Mouse (Mus musculus) CH12.LX (cell line): Measurements from ENCODE around the gene Cdh10. TPM values are rescaled to one million over a fixed set of nuclear protein-coding genes. Genes with fewer than 3 reads are reported as not detected.

Source experiments
- DNase-seq: peaks from one replicate; pipeline ENCODE4 v3.0.0-alpha.2; 2013; ENCODE audit errors: extremely low read depth
- H3K27ac ChIP-seq: 2 replicates; pipeline ENCODE4 v1.5.1; 2012; ENCODE audit warnings: low read depth, mild to moderate bottlenecking, control low read depth, moderate library complexity; ENCODE audit not compliant: insufficient read depth
- H3K27me3 ChIP-seq: replicated peaks from 2 replicates; pipeline ENCODE3; 2012; ENCODE audit warnings: inconsistent platforms
- H3K36me3 ChIP-seq, 2 experiments: replicated peaks in 1 of 2; 2 replicates each; pipeline versions ENCODE3 to v1.6.1; 2012; ENCODE audit warnings: inconsistent platforms in 1 of 2, low read length in 1 of 2, mild to moderate bottlenecking in 1 of 2, mixed read lengths in 1 of 2, moderate library complexity in 1 of 2; ENCODE audit not compliant: control insufficient read depth in 1 of 2, insufficient read depth in 1 of 2
- H3K4me1 ChIP-seq, 2 experiments: 2 replicates each; pipeline ENCODE4 v1.6.1; 2012; ENCODE audit warnings: inconsistent platforms in 1 of 2, moderate library complexity in 1 of 2; ENCODE audit not compliant: insufficient read depth in 2 of 2, control insufficient read depth in 1 of 2
- H3K4me2 ChIP-seq: 2 replicates; pipeline ENCODE4 v1.6.1; 2012; ENCODE audit warnings: low read depth, mild to moderate bottlenecking, control low read depth; ENCODE audit not compliant: poor library complexity, insufficient read depth, severe bottlenecking
- H3K4me3 ChIP-seq, 3 experiments: fragments of 150-350 bp in 1 of 3; sonication (generic) in 1 of 3; replicated peaks in 1 of 3; 2 replicates each; pipeline versions ENCODE3 to v1.5.1; 2011 to 2012; ENCODE audit warnings: low read depth in 2 of 3, low read length in 2 of 3, mild to moderate bottlenecking in 2 of 3, moderate library complexity in 2 of 3, control low read depth in 1 of 3, improper control_type of control experiment in 1 of 3, inconsistent platforms in 1 of 3, mixed read lengths in 1 of 3; ENCODE audit not compliant: poor library complexity in 1 of 3
- H3K79me2 ChIP-seq: replicated peaks from 2 replicates; pipeline ENCODE4 v1.6.1; 2012; ENCODE audit warnings: mild to moderate bottlenecking, moderate library complexity; ENCODE audit not compliant: control insufficient read depth, poor library complexity, insufficient read depth, severe bottlenecking; ENCODE audit errors: extremely low read depth
- H3K9ac ChIP-seq: 2 replicates; pipeline ENCODE4 v1.6.1; 2012; ENCODE audit warnings: low read depth, mild to moderate bottlenecking, control low read depth, moderate library complexity; ENCODE audit not compliant: insufficient read depth
- H3K9me3 ChIP-seq: replicated peaks from 2 replicates; pipeline ENCODE3; 2012; ENCODE audit warnings: low read length, inconsistent platforms, mixed read lengths
- CTCF ChIP-seq, 2 experiments: IDR thresholded peaks in 1 of 2; conservative IDR thresholded peaks in 1 of 2; 2 replicates each; pipeline ENCODE4 v1.5.1; 2011 to 2012; ENCODE audit warnings: low read depth in 2 of 2, low read length in 2 of 2, improper control_type of control experiment in 1 of 2, inconsistent platforms in 1 of 2, mild to moderate bottlenecking in 1 of 2, moderate library complexity in 1 of 2
- E2F4 ChIP-seq: IDR thresholded peaks from 2 replicates; pipeline ENCODE4 v1.6.1; 2011; ENCODE audit warnings: low read depth, low read length, improper control_type of control experiment; ENCODE audit not compliant: insufficient replicate concordance
- HCFC1 ChIP-seq: IDR thresholded peaks from 2 replicates; pipeline ENCODE4 v1.6.1; 2012; ENCODE audit warnings: low read depth, mild to moderate bottlenecking, inconsistent platforms, low read length, improper control_type of control experiment
- IRF4 ChIP-seq: IDR thresholded peaks from 2 replicates; pipeline ENCODE4 v1.6.1; 2014; ENCODE audit warnings: low read depth, mild to moderate bottlenecking, inconsistent platforms, low read length, improper control_type of control experiment
- JUN ChIP-seq: IDR thresholded peaks from 2 replicates; pipeline ENCODE4 v1.6.1; 2011; ENCODE audit warnings: low read depth, mild to moderate bottlenecking, low read length, improper control_type of control experiment, moderate library complexity; ENCODE audit not compliant: insufficient read depth
- JUND ChIP-seq: conservative IDR thresholded peaks from 2 replicates; pipeline ENCODE4 v1.6.1; 2011; ENCODE audit warnings: low read depth, low read length, improper control_type of control experiment
- MAFK ChIP-seq: IDR thresholded peaks from 2 replicates; pipeline ENCODE4 v1.6.1; 2011; ENCODE audit warnings: low read length, improper control_type of control experiment; ENCODE audit not compliant: insufficient replicate concordance
- MAX ChIP-seq: IDR thresholded peaks from 2 replicates; pipeline ENCODE4 v1.6.1; 2011; ENCODE audit warnings: low read length, improper control_type of control experiment
- MAZ ChIP-seq: IDR thresholded peaks from 2 replicates; pipeline ENCODE4 v1.6.1; 2012; ENCODE audit warnings: low read depth, mild to moderate bottlenecking, inconsistent platforms, low read length, improper control_type of control experiment, moderate library complexity
- MXI1 ChIP-seq: IDR thresholded peaks from 2 replicates; pipeline ENCODE4 v1.6.1; 2011; ENCODE audit warnings: mild to moderate bottlenecking, low read depth, low read length, improper control_type of control experiment
- NRF1 ChIP-seq: IDR thresholded peaks from 2 replicates; pipeline ENCODE4 v1.6.1; 2014; ENCODE audit warnings: low read depth, mild to moderate bottlenecking, inconsistent platforms, low read length, improper control_type of control experiment, moderate library complexity
- PAX5 ChIP-seq: IDR thresholded peaks from 2 replicates; pipeline ENCODE4 v1.6.1; 2012; ENCODE audit warnings: low read length, inconsistent platforms, mixed read lengths
- POLR2AphosphoS2 ChIP-seq: IDR thresholded peaks from 2 replicates; pipeline ENCODE4 v1.6.1; 2011; ENCODE audit warnings: low read depth, low read length, improper control_type of control experiment
- SIN3A ChIP-seq: IDR thresholded peaks from 2 replicates; pipeline ENCODE4 v1.6.1; 2012; ENCODE audit warnings: low read length, improper control_type of control experiment, inconsistent platforms
- TBP ChIP-seq: conservative IDR thresholded peaks from 2 replicates; pipeline ENCODE4 v1.6.1; 2011; ENCODE audit warnings: low read depth, low read length, improper control_type of control experiment
- USF1 ChIP-seq: IDR thresholded peaks from 2 replicates; pipeline ENCODE4 v1.6.1; 2014; ENCODE audit warnings: low read depth, mild to moderate bottlenecking, inconsistent platforms, low read length, improper control_type of control experiment
- ZC3H11A ChIP-seq: IDR thresholded peaks from 2 replicates; pipeline ENCODE4 v1.6.1; 2012; ENCODE audit warnings: low read depth, mild to moderate bottlenecking, inconsistent platforms, low read length, improper control_type of control experiment
- ZKSCAN1 ChIP-seq: IDR thresholded peaks from 2 replicates; pipeline ENCODE4 v1.6.1; 2012; ENCODE audit warnings: low read depth, inconsistent platforms, low read length, improper control_type of control experiment, borderline replicate concordance
- dilution Hi-C: fragments of 300-500 bp; cut with MboI; formaldehyde crosslinking; loops from 2 replicates; pipeline ENCODE4 v1.14.3; 2020; ENCODE audit warnings: low sequenced_read_pairs; ENCODE audit not compliant: extremely low pct_unique_long_range_greater_than_20kb, extremely low pct_ligation_motif_present
- in situ Hi-C: fragments of 300-500 bp; cut with MboI; formaldehyde crosslinking; loops from 3 replicates; pipeline ENCODE4 v1.14.3; 2019; ENCODE audit warnings: low sequenced_read_pairs, low pct_ligation_motif_present, low pct_unique_long_range_greater_than_20kb, mixed read lengths
- polyA plus RNA-seq: library from polyadenylated mRNA; unstranded; fragments of >175 nt; gene quantifications from 2 replicates; pipeline ENCODE4 v1.2.1, GENCODE M21; 2012; ENCODE audit warnings: low read depth; ENCODE audit not compliant: insufficient read length
- total RNA-seq, 2 experiments: library from RNA; depleted of rRNA; stranded (reverse); fragments of 300-350 nt in 1 of 2; fragments of >200 nt in 1 of 2; gene quantifications; 2 replicates each; pipeline ENCODE4 v1.2.3; 2012 to 2014

Cdh10 gene
- total and polyA plus RNA-seq, 3 experiments: not detected

GRCm38 (mm10) chr15:18888912-18889311 lies 70.2 kb downstream of the Cdh10 start:
- Histone ChIP-seq H3K79me2 (no peaks in the 10 kb centered on the region), H3K36me3 (no peaks in the 10 kb centered on the region), H3K27me3 (no peaks in the 10 kb centered on the region), H3K9me3 (peaks cover 37% of the 10 kb centered on the region), H3K4me3 (no peak overlapping the region), H3K4me1 (no peaks in the 10 kb centered on the region), H3K27ac (no peak overlapping the region), H3K9ac (no peak overlapping the region), H3K4me2 (no peak overlapping the region)
- no peak for DNase-seq
- TF ChIP-seq ZKSCAN1 (no peak), MAX (no peak), NRF1 (no peak), CTCF (conservative IDR thresholded peaks at IDR 0.05 in 1 of 2, IDR thresholded peaks at IDR 0.05 in 1 of 2; ENCODE audit: low read depth in 2 of 2, low read length in 2 of 2) (no peak), MAZ (no peak), ZC3H11A (no peak), MXI1 (no peak), MAFK (no peak), POLR2AphosphoS2 (no peak), TBP (no peak), JUN (no peak), HCFC1 (no peak), SIN3A (no peak), E2F4 (no peak), USF1 (no peak)
- in situ Hi-C loops: no loop called here
- dilution Hi-C loops: no loop called here

DNA sequence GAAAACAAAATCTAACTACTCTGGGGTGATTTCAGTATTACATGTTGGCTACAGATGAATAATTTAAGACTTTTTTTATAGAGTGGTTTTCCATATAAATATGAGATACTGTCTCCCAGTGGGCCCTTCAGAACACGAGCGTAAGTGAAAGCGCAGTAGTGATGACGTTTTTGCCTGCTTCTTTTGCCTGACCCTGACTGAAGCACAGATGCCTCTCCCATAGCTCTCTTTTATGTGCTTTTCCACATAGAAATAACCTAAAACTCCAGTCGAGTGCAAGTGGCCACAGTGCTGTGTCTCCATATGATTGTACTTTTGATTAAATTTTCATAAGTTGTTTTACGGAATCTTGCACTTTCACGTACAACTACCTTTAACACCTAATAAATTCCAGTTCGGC lies 71.6 kb downstream of the Cdh10 start:
- no peak for DNase-seq
- dilution Hi-C loops (no loop called here), in situ Hi-C loops (no loop called here)
- Histone ChIP-seq H3K27ac (no peak overlapping the region), H3K27me3 (no peaks in the 10 kb centered on the region), H3K36me3 (no peaks in the 10 kb centered on the region), H3K4me1 (no peaks in the 10 kb centered on the region), H3K79me2 (no peaks in the 10 kb centered on the region), H3K4me2 (no peak overlapping the region), H3K9ac (no peak overlapping the region), H3K4me3 (no peak overlapping the region), H3K9me3 (peaks cover 36% of the 10 kb centered on the region)
- TF ChIP-seq JUND: no peak
- TF ChIP-seq IRF4: no peak
- no peak for TF ChIP-seq PAX5
- no peak for TF ChIP-seq TBP
